Mouse (Mus musculus) left cerebral cortex, adult 2 months (tissue): Measurements from ENCODE around the gene Polr3c. TPM values are rescaled to one million over a fixed set of nuclear protein-coding genes. Genes with fewer than 3 reads are reported as not detected.
"Not testable (repeated sequence)": the region's sequence is repeated elsewhere in the genome, so short reads cannot be mapped to it uniquely, and the experiment has no call there.

Source experiments
- DNase-seq, 2 experiments: peaks; one replicate each; pipeline ENCODE4 v3.0.0; 2021 to 2022; ENCODE audit warnings: low spot score in 2 of 2, mixed read lengths in 1 of 2; ENCODE audit errors: extremely low spot score in 1 of 2
- H3K27ac ChIP-seq: fragments of 200-600 bp; 2 replicates; pipeline ENCODE4 v1.8.1; 2022
- H3K4me3 ChIP-seq: fragments of 200-600 bp; 2 replicates; pipeline ENCODE4 v1.8.1; 2022
- CTCF ChIP-seq: fragments of 200-600 bp; IDR thresholded peaks from 2 replicates; pipeline ENCODE4 v1.8.1; 2022; ENCODE audit warnings: antibody characterized with exemption, mild to moderate bottlenecking, moderate library complexity
- intact Hi-C: fragments of 180-260 bp; cut with DNase I; formaldehyde crosslinking; loops from one replicate; pipeline ENCODE4 v1.15.1; 2025
- long read RNA-seq, 2 experiments: library from polyadenylated mRNA; stranded (forward); transcript quantifications; one replicate each; pipeline ENCODE4 v2.0.0; 2021; ENCODE audit warnings: borderline mapping rate in 2 of 2
- total RNA-seq, 2 experiments: library from RNA; stranded (reverse); gene quantifications; 2 replicates each; pipeline ENCODE4 v1.2.3; 2021

The Polr3c gene
- 10 to 100 TPM; 22.7 to 25.3 TPM for total RNA-seq
- long read RNA-seq, experiment 1, transcript Polr3c-201 (15 exons, 2,390 nt): major isoform, 13 of 27 reads
- long read RNA-seq, experiment 1, partial matches to known transcripts: 1 of 27 reads
- long read RNA-seq, experiment 1, other reads (novel, unspliced or antisense): 8 of 27 reads
- long read RNA-seq, experiment 2, transcript Polr3c-201 (15 exons, 2,390 nt): major isoform, 5 of 13 reads
- long read RNA-seq, experiment 2, partial matches to known transcripts: 2 of 13 reads
- long read RNA-seq, experiment 2, other reads (novel, unspliced or antisense): 3 of 13 reads

GRCm38 (mm10) chr3:96727343-96727827 is at the start of gene Polr3c, which contains the start of gene Rnf115:
TSS of gene Polr3c (minus strand) at chr3:96727628.
TSS of gene Rnf115 (plus strand) at chr3:96727664.
- Histone ChIP-seq H3K4me3 (peak within 1 kb of the TSS; percentile 96), H3K27ac (peak within 1 kb of the TSS; percentile 96)
- peak; percentile 95 for DNase-seq
- intact Hi-C loops: loop anchor here (10.0 kb wide), 1 partner anchor 147 kb away; no protein-coding TSS in a partner anchor
- TF ChIP-seq CTCF: no peak

GRCm38 (mm10) chr3:96777120-96777519 is 49.7 kb upstream of the Polr3c start:
- no peak for DNase-seq
- H3K27ac ChIP-seq: no peak overlapping the region
- intact Hi-C loops: no loop called here
- no peak overlapping the region for H3K4me3 ChIP-seq
- TF ChIP-seq CTCF: no peak

- no peak overlapping the region for H3K27ac ChIP-seq
- DNase-seq: no peak
- no peak overlapping the region for H3K4me3 ChIP-seq
- no peak for TF ChIP-seq CTCF
- intact Hi-C loops: no loop called here
These were observed 45.5 kb upstream of the Polr3c start for GRCm38 (mm10) chr3:96772949-96773348.

GRCm38 (mm10) chr3:96769971-96770370 is 42.5 kb upstream of the Polr3c start:
- no peak for TF ChIP-seq CTCF
- Histone ChIP-seq H3K27ac (no peak overlapping the region), H3K4me3 (no peak overlapping the region)
- intact Hi-C loops: no loop called here
- no peak for DNase-seq

DNA sequence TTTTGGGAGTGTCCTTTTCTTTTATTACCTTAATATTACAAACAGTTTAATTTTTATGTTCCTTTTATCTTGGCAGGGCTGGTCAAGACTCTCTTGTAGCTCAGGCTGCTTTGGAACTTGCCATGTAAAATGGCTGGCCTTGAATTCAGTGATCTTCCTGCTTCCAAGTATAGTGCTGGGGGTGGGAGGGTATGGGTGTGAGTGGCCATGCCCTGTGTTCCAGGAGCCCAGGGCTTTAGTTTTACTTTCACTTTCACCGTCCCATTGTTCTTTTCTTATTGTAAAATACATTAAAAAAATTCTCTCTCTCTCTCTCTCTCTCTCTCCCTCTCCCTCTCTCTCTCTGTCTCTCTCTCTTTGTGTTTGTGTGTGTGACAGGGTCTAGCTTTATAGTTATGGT is 37.1 kb upstream of the Polr3c start:
- Histone ChIP-seq H3K4me3 (no peak overlapping the region), H3K27ac (no peak overlapping the region)
- DNase-seq: no peak
- intact Hi-C loops: no loop called here
- TF ChIP-seq CTCF: no peak

- no peak for TF ChIP-seq CTCF
- peak overlapping the region; percentile 69; the same call in 1 of the 2 replicates for H3K27ac ChIP-seq
- H3K4me3 ChIP-seq: no peak overlapping the region
- intact Hi-C loops: no loop called here
- no peak for DNase-seq
These were observed 32.3 kb upstream of the Polr3c start for GRCm38 (mm10) chr3:96759695-96760094.

DNA sequence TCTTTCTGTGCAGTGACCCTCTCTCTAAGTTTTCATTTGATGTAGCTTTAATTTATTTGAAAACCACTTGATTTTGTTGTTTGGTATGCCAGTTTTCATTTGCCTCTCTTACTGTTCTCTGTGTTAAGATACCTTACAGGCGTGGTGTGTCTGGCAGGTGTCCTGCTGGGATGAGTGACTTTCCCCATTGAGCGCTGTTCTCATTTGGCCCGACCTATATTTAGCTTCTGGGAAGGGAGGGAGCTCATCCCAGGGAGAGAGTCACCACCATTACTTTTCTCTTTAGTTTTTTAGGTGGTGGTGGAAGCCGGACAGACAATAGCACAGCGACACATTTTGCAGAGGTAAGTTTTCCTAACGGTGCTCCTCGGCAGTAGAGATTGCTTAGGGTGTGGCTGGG is 30.3 kb upstream of the Polr3c start:
- Histone ChIP-seq H3K4me3 (no peak overlapping the region), H3K27ac (no peak overlapping the region)
- no peak for DNase-seq
- TF ChIP-seq CTCF: no peak
- intact Hi-C loops: no loop called here

- DNase-seq: no peak
- no peak for TF ChIP-seq CTCF
- intact Hi-C loops: no loop called here
- H3K27ac ChIP-seq: no peak overlapping the region
- no peak overlapping the region for H3K4me3 ChIP-seq
These were observed 28.5 kb upstream of the Polr3c start for GRCm38 (mm10) chr3:96755935-96756334.

GRCm38 (mm10) chr3:96746829-96747228 is 19.4 kb upstream of the Polr3c start:
- DNase-seq: no peak
- Histone ChIP-seq H3K27ac (no peak overlapping the region), H3K4me3 (no peak overlapping the region)
- intact Hi-C loops: no loop called here
- no peak for TF ChIP-seq CTCF

DNA sequence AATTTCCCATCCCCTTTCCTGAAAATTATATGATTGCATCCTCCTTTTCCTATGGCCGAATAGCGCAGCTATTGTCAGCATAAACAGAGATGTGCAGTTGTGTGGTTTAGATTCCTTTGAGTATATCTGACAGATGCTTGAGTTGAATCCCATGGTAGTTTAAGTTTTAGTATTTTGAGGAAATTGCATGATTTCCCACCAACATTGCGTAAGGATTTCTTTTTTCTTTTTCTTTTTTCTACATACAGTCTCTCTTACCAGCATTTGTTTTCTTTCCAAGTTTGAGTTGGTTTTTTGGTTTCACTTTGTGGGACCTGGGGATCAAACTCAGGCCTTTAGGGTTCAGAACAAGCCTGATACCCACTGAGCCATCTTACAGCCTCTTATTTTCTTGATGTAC is 16.9 kb upstream of the Polr3c start:
- no peak for DNase-seq
- Histone ChIP-seq H3K27ac (no peak overlapping the region), H3K4me3 (no peak overlapping the region)
- TF ChIP-seq CTCF: no peak
- intact Hi-C loops: no loop called here

- intact Hi-C loops, H3K27ac ChIP-seq, H3K4me3 ChIP-seq, DNase-seq: not testable (repeated sequence)
These were observed 12.9 kb upstream of the Polr3c start for GRCm38 (mm10) chr3:96740279-96740678.

DNA sequence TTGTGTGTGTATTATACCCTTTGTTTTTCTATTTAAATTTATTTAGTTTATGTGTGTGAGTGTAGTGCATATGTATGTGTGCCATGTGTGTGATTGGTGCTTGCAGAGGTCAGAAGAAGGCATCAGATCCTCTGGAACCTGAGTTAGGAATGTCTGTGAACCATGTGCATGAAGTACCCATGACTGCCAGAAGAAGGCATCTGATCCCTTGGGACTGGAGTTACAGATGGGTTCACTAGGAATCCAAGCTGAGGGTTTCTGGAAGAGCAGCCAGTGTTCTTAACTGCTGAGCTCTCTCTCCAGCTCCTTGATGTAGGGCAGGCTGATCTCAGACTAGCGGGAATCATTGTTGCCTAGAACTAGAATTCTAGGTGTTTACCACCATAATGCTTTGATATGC is 10.6 kb upstream of the Polr3c start:
- no peak for DNase-seq
- intact Hi-C loops: no loop called here
- Histone ChIP-seq H3K4me3 (no peak overlapping the region), H3K27ac (no peak overlapping the region)
- peak; percentile 15 for TF ChIP-seq CTCF

DNA sequence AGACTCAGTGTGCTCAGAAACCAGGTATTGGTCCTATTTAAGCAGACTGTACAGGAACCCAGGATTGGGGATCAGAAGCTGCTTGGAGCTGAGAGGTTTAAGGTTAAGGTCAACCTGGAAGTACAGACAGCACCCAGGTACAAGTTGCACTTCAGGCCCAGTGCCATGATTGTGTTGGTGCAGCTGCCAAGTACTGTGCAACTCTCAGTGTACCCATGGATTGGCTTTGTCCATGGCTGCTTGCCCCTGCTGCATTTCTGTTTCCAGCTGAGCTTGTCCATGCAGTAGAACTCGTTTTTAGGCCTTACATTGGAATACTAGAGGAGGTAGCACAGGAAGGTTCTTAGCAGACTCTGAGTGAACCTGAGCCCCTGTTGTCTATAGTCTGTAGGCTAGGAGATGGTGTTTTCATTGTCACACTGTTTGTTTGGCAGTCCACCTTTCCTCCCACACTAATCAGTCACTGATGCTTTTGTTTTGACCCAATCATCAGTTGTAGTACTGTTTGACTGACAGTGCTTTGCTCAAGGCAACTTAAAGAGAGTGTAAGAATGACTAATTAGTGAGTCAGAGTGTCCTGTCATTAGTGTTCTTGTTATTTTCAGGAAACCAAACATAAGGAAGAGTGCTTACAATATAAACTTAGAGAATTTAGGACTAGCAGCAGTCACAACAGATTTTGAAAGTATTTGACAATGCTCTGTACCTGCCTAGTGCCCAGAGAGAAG is 9.7 kb upstream of the Polr3c start:
- no peak overlapping the region for H3K27ac ChIP-seq
- intact Hi-C loops: no loop called here
- no peak for DNase-seq
- no peak overlapping the region for H3K4me3 ChIP-seq
- no peak for TF ChIP-seq CTCF
